Mouse (Mus musculus): ENCODE measurements around the gene Wdr31.

DNA sequence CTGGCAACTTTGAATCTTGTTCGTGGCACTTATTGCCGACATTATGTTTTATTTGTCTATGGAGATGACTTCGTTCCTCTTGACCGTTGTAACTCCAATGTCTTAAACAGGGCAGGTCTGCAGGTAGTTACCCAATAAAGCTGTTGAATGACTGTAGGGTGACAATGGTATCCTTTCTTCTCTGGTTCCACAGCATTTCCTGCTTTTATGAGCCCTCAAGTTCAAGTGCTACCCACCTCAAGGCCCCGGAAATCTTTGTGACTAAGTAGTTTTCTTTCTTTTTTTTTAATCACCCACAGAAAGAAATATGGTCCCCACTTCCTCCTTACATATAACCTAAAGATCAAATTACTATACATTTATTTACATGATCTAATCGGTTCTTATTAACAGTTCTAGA, 5.1 kb upstream of the Wdr31 start:
- TF ChIP-seq CTCF (conservative IDR thresholded peaks at IDR 0.05; ENCODE audit: low read length) (no peak), POU5F1 (IDR thresholded peaks at IDR 0.05; ENCODE audit: borderline replicate concordance, low read length) (no peak)
